ENCODE assay signal across 16 mouse cellular contexts in genomic region chr13:97454715-97455114, GRCm38 (mm10).
"Had no signal": no experiment of that assay in that cellular context is flagged by ENCODE, and none has a peak within 500 bp of the region (broad histone marks: within the 10 kb centered on the region; RNA-seq: fewer than 3 reads in every experiment).

No protein-coding gene starts in this region.

- H3K9me3 ChIP-seq: kidney, embryonic 15.5 days; lung, embryonic 15.5 days; midbrain, embryonic 12.5 days; midbrain, embryonic 15.5 days; neural tube, embryonic 13.5 days had no signal

- H3K4me2 ChIP-seq: kidney, embryonic 15.5 days; lung, embryonic 15.5 days; midbrain, embryonic 12.5 days; midbrain, embryonic 15.5 days; neural tube, embryonic 13.5 days had no signal

- H3K27me3 ChIP-seq: kidney, embryonic 15.5 days; lung, embryonic 15.5 days; midbrain, embryonic 15.5 days; neural tube, embryonic 13.5 days had no signal

- H3K36me3 ChIP-seq: kidney, embryonic 15.5 days; lung, embryonic 15.5 days; midbrain, embryonic 12.5 days; midbrain, embryonic 15.5 days; neural tube, embryonic 13.5 days had no signal

- DNase-seq: kidney, adult 8-10 months; kidney, postnatal 10 days; kidney, postnatal 36 days; layer of hippocampus, postnatal 36 days; lung, adult 18-20 months; lung, postnatal 14 days; lung, postnatal 4 days; thymus, adult 18-20 months; thymus, postnatal 36 days had no signal

- H3K9ac ChIP-seq: kidney, embryonic 15.5 days; lung, embryonic 15.5 days; midbrain, embryonic 12.5 days; midbrain, embryonic 15.5 days; neural tube, embryonic 13.5 days had no signal

- H3K4me3 ChIP-seq: kidney, embryonic 15.5 days; left cerebral cortex, adult 2 months; lung, embryonic 15.5 days; midbrain, embryonic 12.5 days; midbrain, embryonic 15.5 days; myocyte; neural tube, embryonic 13.5 days had no signal

- ATAC-seq: midbrain, embryonic 15.5 days had no signal

- H3K27ac ChIP-seq: kidney, embryonic 15.5 days; left cerebral cortex, adult 2 months; lung, embryonic 15.5 days; midbrain, embryonic 12.5 days; midbrain, embryonic 15.5 days; neural tube, embryonic 13.5 days had no signal
